Mouse (Mus musculus) retina, postnatal 7 days (tissue): ENCODE measurements around the gene Itga11.
"Not testable (repeated sequence)": the region's sequence is repeated elsewhere in the genome, so short reads cannot be mapped to it uniquely, and the experiment has no call there.

ENCODE experiments used
- DNase-seq: peaks from one replicate; pipeline ENCODE4 v3.0.0-alpha.2; 2012; ENCODE audit warnings: low read depth, low spot score

The Itga11 gene

DNA sequence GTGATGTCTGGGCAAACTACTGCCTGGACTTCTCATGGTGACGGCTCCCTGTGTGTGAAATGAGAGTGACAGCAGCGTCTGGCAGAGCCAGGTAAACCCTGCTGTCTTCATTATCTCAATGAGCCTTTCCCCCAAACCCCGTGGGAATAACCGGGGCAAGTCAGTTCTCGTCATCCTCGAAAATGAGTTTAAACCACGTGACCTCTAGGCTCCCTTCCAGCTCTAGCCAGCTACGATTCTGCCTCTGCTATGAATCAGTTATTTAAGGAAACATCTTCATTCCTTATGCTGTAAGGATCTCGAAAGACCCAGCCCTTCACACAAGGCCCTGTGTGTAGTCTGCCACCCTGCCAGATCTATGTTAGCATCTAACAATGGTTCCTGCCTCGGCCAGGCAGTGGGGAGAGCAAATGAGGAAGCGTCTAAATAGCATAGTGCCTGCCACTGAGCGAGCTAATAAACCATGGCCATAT, 139.5 kb downstream of the Itga11 start:
- no peak for DNase-seq

DNA sequence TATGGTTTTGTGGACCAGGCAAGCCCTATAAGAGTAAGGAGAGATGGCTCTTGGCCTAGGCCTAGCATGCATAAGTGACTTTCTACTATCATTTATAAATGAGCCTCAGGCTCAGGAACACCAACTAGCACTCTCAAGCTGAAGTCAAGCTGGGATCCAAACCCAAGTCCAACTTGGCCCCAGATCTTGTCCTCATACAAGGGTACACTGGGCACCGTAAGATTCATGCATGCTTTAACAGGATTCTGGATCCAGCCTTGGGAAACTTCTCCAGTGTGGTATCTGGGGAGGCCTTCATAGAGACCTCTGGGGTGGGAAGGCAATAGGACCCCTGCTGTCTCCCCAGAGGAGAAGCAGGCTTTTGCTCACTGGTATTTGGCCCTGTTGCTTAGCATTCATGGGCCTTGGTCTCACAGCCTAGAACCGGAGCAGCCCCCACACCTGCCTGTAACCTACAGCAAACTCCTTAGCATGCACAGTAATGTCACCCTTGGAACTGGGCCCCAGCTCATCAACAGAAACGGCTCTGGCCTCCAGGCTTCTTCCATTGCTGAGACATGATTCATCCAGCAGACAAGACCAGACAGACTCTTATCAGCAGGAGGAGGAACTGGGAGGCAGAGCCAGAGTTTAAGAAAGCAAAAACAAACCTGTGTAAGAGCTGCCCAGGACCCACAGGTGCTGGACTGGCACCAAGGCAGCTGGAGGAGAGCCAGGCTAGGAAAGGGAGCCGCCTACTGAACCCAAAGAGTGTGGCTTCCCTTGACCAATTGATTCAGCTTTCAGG, 140.4 kb downstream of the Itga11 start:
- DNase-seq = no peak

DNA sequence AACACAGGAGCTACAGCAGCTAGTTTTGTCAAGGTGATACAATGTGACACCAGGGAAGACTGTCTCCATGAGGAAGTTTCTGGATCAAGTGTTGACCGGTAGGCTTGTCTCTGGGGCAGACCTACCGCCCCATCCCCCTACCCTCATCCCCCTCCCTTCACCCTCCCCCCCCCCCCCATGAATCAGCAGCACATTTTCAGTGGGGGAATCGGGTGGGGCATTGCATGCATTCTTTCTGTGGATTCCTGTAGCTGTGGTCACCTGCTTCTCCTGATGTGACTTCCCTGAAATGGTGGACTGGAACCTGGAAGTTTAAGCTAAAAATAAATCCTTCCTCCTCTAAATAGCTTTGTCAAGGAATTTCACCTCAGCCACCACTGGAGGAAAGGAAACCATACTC, 141.9 kb downstream of the Itga11 start:
- DNase-seq = no peak

DNA sequence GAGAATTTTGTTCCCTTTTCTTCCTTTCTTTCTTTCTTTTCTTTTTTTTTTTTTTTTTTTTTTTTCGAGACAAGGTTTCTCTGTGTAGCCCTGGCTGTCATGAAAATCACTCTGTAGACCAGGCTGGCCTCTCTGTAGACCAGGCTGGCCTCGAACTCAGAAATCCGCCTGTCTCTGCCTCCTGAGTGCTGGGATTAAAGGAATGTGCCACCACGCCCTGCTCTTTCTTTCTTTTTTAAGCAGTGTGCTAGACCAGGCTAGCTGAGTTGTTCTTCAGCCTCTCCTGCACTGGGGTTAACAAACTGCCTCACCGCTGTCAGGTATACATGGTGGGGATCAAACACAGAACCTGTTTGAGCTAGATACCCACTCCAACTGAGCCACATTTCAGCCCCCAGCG, 142.3 kb downstream of the Itga11 start:
- not testable (repeated sequence) for DNase-seq

DNA sequence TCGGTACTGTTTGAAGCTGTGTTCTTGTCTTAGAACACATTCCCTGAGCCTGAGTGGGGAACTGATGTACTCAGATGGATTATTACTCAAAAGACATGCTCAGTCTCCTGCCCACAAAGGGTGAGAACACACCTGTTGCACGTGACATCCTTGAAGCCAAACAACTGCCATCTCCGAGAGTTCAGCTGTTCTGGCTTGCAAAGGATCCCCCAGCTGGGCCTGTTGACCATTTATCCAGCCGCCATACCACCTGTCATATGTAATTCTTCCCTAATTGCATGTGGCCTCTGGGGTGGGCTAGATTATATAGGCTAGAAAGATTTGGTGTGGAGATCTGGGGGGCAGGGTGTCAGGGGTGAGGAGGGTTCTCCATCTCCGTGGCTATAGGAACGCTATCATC, 143.2 kb downstream of the Itga11 start:
- DNase-seq = no peak

DNA sequence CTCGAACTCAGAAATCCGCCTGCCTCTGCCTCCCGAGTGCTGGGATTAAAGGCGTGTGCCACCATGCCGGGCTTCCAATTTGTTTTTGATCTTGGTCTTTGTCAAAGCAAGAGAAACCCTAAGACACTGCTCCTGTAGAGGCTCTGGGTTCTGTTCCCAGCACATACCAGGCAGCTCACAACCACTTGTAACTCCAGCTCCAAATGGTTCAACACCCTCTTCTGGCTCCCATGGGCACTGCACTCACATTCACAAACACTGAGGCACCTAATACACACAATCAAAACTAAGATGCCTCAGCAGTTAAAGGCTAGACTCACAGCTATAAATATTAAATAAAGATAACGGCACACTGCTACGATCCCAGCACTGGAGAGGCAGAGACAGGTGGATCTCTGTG, 144.2 kb downstream of the Itga11 start:
- DNase-seq = no peak

DNA sequence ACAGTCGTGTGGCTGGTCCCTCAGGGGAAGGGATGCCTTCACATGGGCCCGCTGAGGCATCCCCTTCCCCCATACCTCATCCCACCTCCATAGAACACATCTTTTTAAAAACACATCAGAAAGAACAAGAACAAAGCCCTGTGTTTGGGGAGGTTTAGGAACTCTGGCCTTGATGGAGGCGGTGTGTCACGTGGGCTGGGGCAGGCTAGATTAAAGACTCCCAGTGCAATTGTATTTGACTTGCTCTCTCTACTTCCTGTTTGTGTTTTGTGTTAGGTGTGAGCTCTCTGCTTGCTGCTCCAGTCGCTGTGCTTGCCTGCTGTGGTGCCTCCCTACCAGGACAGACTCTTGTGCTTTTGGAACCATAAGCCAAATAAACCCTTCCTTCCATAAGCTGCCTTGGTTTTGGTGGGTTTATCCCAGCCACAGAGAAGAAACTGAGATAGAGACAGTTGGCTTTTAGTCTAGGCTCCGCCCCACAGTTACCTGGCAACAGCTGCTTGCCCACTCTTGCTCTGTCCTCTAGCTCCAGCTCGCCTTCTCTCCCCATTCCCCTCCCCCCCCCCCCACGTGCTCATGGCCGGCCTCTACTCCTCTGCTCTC, 148.3 kb downstream of the Itga11 start:
- DNase-seq = no peak

DNA sequence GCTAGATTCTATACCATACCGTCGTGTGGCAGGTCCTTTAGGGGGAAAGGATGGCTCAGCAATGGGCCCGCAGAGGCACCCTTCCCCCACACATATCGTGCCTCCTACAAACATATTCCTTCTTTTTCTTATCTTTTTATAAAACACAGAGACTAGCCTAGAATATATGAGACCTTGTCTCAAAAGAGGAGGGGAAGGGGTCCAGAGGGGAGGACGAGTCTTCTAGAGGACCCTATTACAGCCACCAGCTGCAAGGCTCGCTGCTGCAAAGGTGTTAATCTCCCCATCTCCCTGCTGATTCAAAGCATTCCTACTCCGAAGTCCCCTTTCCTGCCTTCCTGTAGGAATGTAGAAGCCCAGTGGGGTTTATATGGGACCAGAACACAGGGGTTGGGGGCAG, 148.8 kb downstream of the Itga11 start:
- no peak for DNase-seq

DNA sequence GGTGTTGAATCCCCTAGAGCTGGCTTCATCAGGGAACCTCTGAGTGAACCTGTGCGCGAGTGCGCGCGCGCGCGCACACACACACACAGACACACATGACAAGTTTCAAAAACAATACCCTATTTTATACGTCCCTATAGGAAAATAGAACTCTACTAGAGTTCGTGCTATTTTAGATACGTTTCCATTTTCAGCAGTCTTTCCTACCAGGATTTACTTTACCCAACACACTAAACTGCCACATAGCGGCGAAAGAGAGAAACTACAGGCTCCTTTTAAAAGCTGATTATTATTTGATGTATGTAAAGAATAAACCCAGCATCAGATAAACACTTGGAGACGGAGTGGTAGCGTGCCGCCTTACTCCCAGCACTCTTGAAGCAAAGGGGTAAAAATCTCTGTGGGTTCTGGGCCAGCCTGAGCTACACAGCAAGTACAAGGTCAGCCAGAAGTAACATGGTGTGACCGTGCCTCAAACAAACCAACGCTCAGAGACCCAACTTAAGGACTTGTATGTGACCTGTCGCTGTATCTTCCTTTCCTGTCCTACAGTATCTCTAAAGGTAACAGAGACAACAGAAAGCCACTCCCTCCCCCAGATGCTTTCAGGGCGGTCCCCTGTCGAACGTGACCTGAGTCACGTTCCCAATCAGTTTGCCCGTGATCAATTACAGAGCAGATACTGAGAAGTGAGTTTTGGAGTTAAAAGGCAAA, 150.5 kb downstream of the Itga11 start:
- no peak for DNase-seq

DNA sequence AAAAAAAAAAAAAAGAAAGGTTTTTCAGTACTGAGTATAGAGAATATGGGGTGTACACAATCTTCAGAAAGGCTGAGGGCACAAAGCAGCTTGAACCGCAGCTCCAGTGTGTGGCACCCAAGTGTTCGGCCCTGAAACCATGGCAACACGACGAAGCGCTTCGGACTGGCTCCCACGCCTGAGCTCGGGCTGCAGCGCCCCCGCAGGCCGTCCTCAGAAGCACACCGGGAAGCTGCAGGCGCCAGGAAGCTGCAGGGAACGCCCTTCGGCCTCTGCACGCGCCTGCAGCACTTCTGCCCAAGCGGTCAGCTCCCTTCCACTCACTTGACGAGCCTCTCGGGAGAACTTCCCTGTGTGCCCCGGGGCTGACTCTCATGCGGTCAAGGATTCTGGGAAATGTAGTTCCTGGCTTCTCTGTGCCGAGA, 151.0 kb downstream of the Itga11 start:
- DNase-seq = peak; percentile 89

DNA sequence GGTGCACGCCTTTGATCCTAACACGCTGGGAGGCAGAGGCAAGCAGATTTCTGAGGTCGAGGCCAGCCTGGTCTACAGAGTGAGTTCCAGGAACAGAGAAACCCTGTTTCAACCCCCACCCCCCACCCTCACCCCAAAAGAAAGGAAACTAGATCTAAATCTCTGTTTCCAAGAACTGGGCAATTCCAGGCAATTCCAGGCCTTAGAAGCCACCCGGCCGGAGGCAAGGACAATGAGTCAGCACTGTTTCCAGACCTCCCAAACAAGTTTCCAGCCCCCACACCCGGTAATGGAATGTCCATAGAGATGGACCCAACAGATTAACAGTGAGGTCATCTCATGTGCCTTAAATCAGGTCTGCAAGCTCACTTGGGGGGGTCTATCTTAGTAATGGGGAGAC, 152.3 kb downstream of the Itga11 start:
- no peak for DNase-seq
